Mouse (Mus musculus) olfactory bulb, adult 2 months (tissue): Measurements from ENCODE around the gene Spp1. TPM values are rescaled to one million over a fixed set of nuclear protein-coding genes. Genes with fewer than 3 reads are reported as not detected.

Source experiments
- H3K27ac ChIP-seq: fragments of 200-500 bp; 2 replicates; pipeline ENCODE4 v1.5.1; 2012; ENCODE audit warnings: low read depth, low read length; ENCODE audit not compliant: insufficient read depth
- H3K4me1 ChIP-seq: fragments of 200-500 bp; 2 replicates; pipeline ENCODE4 v1.6.1; 2012; ENCODE audit warnings: low read length; ENCODE audit not compliant: control insufficient read depth, insufficient read depth
- H3K4me3 ChIP-seq: fragments of 200-500 bp; 2 replicates; pipeline ENCODE4 v1.5.1; 2012; ENCODE audit warnings: mild to moderate bottlenecking, low read depth, low read length, moderate library complexity; ENCODE audit not compliant: insufficient read depth
- CTCF ChIP-seq: fragments of 200-500 bp; IDR thresholded peaks from 2 replicates; pipeline ENCODE4 v1.5.1; 2012; ENCODE audit warnings: low read depth, mild to moderate bottlenecking, low read length, moderate library complexity; ENCODE audit not compliant: insufficient read depth
- POLR2A ChIP-seq: fragments of 200-500 bp; IDR thresholded peaks from 2 replicates; pipeline ENCODE4 v1.6.1; 2012; ENCODE audit warnings: mild to moderate bottlenecking, low read depth, low read length, moderate library complexity; ENCODE audit not compliant: insufficient read depth
- WGBS: fragments of 180-500 bp; shearing (Covaris S2); methylation state at CpG from one replicate; pipeline ENCODE4 v1.1.7; 2018; 5-methylcytosine and 5-hydroxymethylcytosine counted together
- polyA plus RNA-seq: library from polyadenylated mRNA; stranded (reverse); fragments of >200 nt; gene quantifications from 2 replicates; pipeline ENCODE4 v1.2.4, GENCODE M21; 2012; ENCODE audit warnings: low replicate concordance; ENCODE audit not compliant: missing spikeins, insufficient read depth, insufficient read length

Gene Spp1
- polyA plus RNA-seq, 1 experiment, result not detected

GRCm38 (mm10) chr5:104404551-104404950, 30.4 kb upstream of the Spp1 start:
- no peak overlapping the region for H3K4me3 ChIP-seq
- no peak overlapping the region for H3K27ac ChIP-seq
- TF ChIP-seq CTCF (no peak), POLR2A (no peak)
- WGBS, result 58% methylated on average over 7 of the region's 7 CpGs
- peaks cover 4% of the 10 kb centered on the region for H3K4me1 ChIP-seq

GRCm38 (mm10) chr5:104405051-104405450, 29.9 kb upstream of the Spp1 start:
- Histone ChIP-seq H3K4me1 (peaks cover 4% of the 10 kb centered on the region), H3K27ac (no peak overlapping the region), H3K4me3 (no peak overlapping the region)
- TF ChIP-seq POLR2A, result no peak
- no peak for TF ChIP-seq CTCF
- 87% methylated on average over 3 of the region's 3 CpGs for WGBS

- WGBS, result 32% methylated on average over 3 of the region's 3 CpGs
- Histone ChIP-seq H3K4me1 (peaks cover 4% of the 10 kb centered on the region), H3K27ac (no peak overlapping the region), H3K4me3 (no peak overlapping the region)
- TF ChIP-seq CTCF (no peak), POLR2A (no peak)
These were observed 28.2 kb upstream of the Spp1 start for GRCm38 (mm10) chr5:104406756-104407155.

GRCm38 (mm10) chr5:104407541-104408231, 27.2 kb upstream of the Spp1 start:
- H3K27ac ChIP-seq, result 0 out of 2 replicates have a peak overlapping the region, but pooled peaks have one; percentile 58
- WGBS, result 53% methylated on average over 2 of the region's 2 CpGs
- no peak for TF ChIP-seq CTCF
- peaks cover 4% of the 10 kb centered on the region for H3K4me1 ChIP-seq
- H3K4me3 ChIP-seq, result no peak overlapping the region

GRCm38 (mm10) chr5:104408549-104408948, 26.4 kb upstream of the Spp1 start:
- no peak overlapping the region for H3K4me3 ChIP-seq
- WGBS, result 92% methylated on average over 7 of the region's 7 CpGs
- no peak overlapping the region for H3K27ac ChIP-seq
- TF ChIP-seq CTCF (no peak), POLR2A (no peak)
- H3K4me1 ChIP-seq, result peaks cover 4% of the 10 kb centered on the region

- Histone ChIP-seq H3K4me1 (no peaks in the 10 kb centered on the region), H3K27ac (no peak overlapping the region), H3K4me3 (no peak overlapping the region)
- 64% methylated on average over 2 of the region's 2 CpGs for WGBS
- no peak for TF ChIP-seq CTCF
- TF ChIP-seq POLR2A, result no peak
These were observed 18.9 kb upstream of the Spp1 start for GRCm38 (mm10) chr5:104415999-104416398.

GRCm38 (mm10) chr5:104417028-104417427, 17.9 kb upstream of the Spp1 start:
- H3K27ac ChIP-seq, result no peak overlapping the region
- TF ChIP-seq POLR2A (no peak), CTCF (no peak)
- WGBS, result 67% methylated on average over 3 of the region's 3 CpGs
- H3K4me1 ChIP-seq, result no peaks in the 10 kb centered on the region
- no peak overlapping the region for H3K4me3 ChIP-seq

GRCm38 (mm10) chr5:104417721-104418120, 17.2 kb upstream of the Spp1 start:
- Histone ChIP-seq H3K4me1 (no peaks in the 10 kb centered on the region), H3K4me3 (no peak overlapping the region), H3K27ac (no peak overlapping the region)
- 78% methylated on average over 1 of the region's 1 CpGs for WGBS
- TF ChIP-seq CTCF (no peak), POLR2A (no peak)

GRCm38 (mm10) chr5:104422039-104422438, 12.9 kb upstream of the Spp1 start:
- H3K27ac ChIP-seq, result no peak overlapping the region
- H3K4me1 ChIP-seq, result no peaks in the 10 kb centered on the region
- no peak for TF ChIP-seq CTCF
- TF ChIP-seq POLR2A, result no peak
- H3K4me3 ChIP-seq, result no peak overlapping the region
- 86% methylated on average over 2 of the region's 2 CpGs for WGBS
